Mouse (Mus musculus): ENCODE data around the gene Sqor.

Sqor gene

GRCm38 (mm10) chr2:122784701-122785100, 19.7 kb downstream of the Sqor start:
- no peak for DNase-seq (ENCODE audit: low spot score)

- no peak for DNase-seq (ENCODE audit: low spot score)
These were observed 21.1 kb downstream of the Sqor start for GRCm38 (mm10) chr2:122786167-122786566.

- no peak for DNase-seq (ENCODE audit: low spot score)
These were observed 24.3 kb downstream of the Sqor start for GRCm38 (mm10) chr2:122789311-122789710.

GRCm38 (mm10) chr2:122789730-122790129, 24.7 kb downstream of the Sqor start:
- no peak for DNase-seq (ENCODE audit: low spot score)

GRCm38 (mm10) chr2:122804392-122804791, 39.4 kb downstream of the Sqor start:
- no peak for DNase-seq (ENCODE audit: low spot score)

GRCm38 (mm10) chr2:122806040-122806439, 41.0 kb downstream of the Sqor start:
- no peak for DNase-seq (ENCODE audit: low spot score)

- no peak for DNase-seq (ENCODE audit: low spot score)
These were observed 44.0 kb downstream of the Sqor start for GRCm38 (mm10) chr2:122809027-122809426.

GRCm38 (mm10) chr2:122816986-122817385, 51.9 kb downstream of the Sqor start:
- DNase-seq (ENCODE audit: low spot score), result no peak

- DNase-seq (ENCODE audit: low spot score), result no peak
These were observed 56.2 kb downstream of the Sqor start for GRCm38 (mm10) chr2:122821246-122821645.

GRCm38 (mm10) chr2:122825406-122826236, 60.6 kb downstream of the Sqor start:
- peak; percentile 82 for DNase-seq (ENCODE audit: low spot score)

GRCm38 (mm10) chr2:122826302-122826701, 61.3 kb downstream of the Sqor start:
- DNase-seq (ENCODE audit: low spot score), result no peak

GRCm38 (mm10) chr2:122854636-122855035, 89.6 kb downstream of the Sqor start:
- no peak for DNase-seq (ENCODE audit: low spot score)

- DNase-seq (ENCODE audit: low spot score), result no peak
These were observed 90.3 kb downstream of the Sqor start for GRCm38 (mm10) chr2:122855354-122855753.
